Mouse (Mus musculus) liver, postnatal 0 days (tissue): ENCODE data around the gene Krt82. TPM values are rescaled to one million over a fixed set of nuclear protein-coding genes. Genes with fewer than 3 reads are reported as not detected.

ENCODE experiments used
- ATAC-seq: fragments of 200-750 bp; cut with Nextera tagmentation; 2 replicates; pipeline ENCODE4 v1.8.0; 2017; ENCODE audit warnings: mild to moderate bottlenecking, moderate library complexity
- DNase-seq: peaks from one replicate; pipeline ENCODE4 v3.0.0-alpha.2; 2016
- H3K27ac ChIP-seq: fragments of 300-500 bp; sonication (generic); 2 replicates; pipeline ENCODE4 v1.5.1; 2014; ENCODE audit warnings: antibody characterized with exemption, moderate library complexity, mild to moderate bottlenecking, low read depth
- H3K27me3 ChIP-seq: fragments of 300-500 bp; sonication (generic); 2 replicates; pipeline ENCODE4 v1.6.1; 2014; ENCODE audit warnings: low read length, control low read depth, mixed read lengths; ENCODE audit not compliant: insufficient read depth
- H3K36me3 ChIP-seq: fragments of 300-500 bp; sonication (generic); replicated peaks from 2 replicates; pipeline ENCODE4 v1.6.1; 2014; ENCODE audit warnings: mild to moderate bottlenecking, control low read depth, low read length, moderate library complexity, mixed read lengths; ENCODE audit not compliant: insufficient read depth
- H3K4me1 ChIP-seq: fragments of 300-500 bp; sonication (generic); 2 replicates; pipeline ENCODE4 v1.6.1; 2014; ENCODE audit warnings: antibody characterized with exemption, mild to moderate bottlenecking, control low read depth; ENCODE audit not compliant: insufficient read depth
- H3K4me2 ChIP-seq: fragments of 300-500 bp; sonication (generic); 2 replicates; pipeline ENCODE4 v1.6.1; 2014; ENCODE audit warnings: low read depth, mild to moderate bottlenecking, low read length, moderate library complexity, mixed read lengths
- H3K4me3 ChIP-seq: fragments of 300-500 bp; sonication (generic); 2 replicates; pipeline ENCODE4 v1.5.1; 2014; ENCODE audit warnings: low read depth, low read length
- H3K9ac ChIP-seq: fragments of 300-500 bp; sonication (generic); replicated peaks from 2 replicates; pipeline ENCODE4 v1.6.1; 2014; ENCODE audit warnings: mild to moderate bottlenecking, moderate library complexity
- H3K9me3 ChIP-seq: fragments of 300-500 bp; sonication (generic); 2 replicates; pipeline ENCODE4 v1.6.1; 2016; ENCODE audit warnings: mild to moderate bottlenecking, control low read depth, low read length, mixed read lengths
- CTCF ChIP-seq: sonication (generic); IDR thresholded peaks from 2 replicates; pipeline ENCODE4 v1.5.1; 2016; ENCODE audit warnings: antibody characterized with exemption, low read depth
- EP300 ChIP-seq: IDR thresholded peaks from 2 replicates; pipeline ENCODE4 v1.6.1; 2016; ENCODE audit warnings: antibody characterized with exemption, low read depth, mild to moderate bottlenecking
- WGBS: fragments of 180-500 bp; shearing (Covaris S2); extraction: QIAGEN DNeasy Blood & Tissue Kit; methylation state at CpG from one replicate; pipeline ENCODE4 v1.1.7; 2014; ENCODE audit not compliant: insufficient replicate concordance; 5-methylcytosine and 5-hydroxymethylcytosine counted together
- polyA plus RNA-seq: library from polyadenylated mRNA; unstranded; fragments of >200 nt; fragmentation: Nextera tagmentation; extraction: Ambion mirVana; gene quantifications from 2 replicates; pipeline ENCODE4 v1.2.1, GENCODE M21; 2015

Krt82 gene
- not detected in 2 replicates for polyA plus RNA-seq

DNA sequence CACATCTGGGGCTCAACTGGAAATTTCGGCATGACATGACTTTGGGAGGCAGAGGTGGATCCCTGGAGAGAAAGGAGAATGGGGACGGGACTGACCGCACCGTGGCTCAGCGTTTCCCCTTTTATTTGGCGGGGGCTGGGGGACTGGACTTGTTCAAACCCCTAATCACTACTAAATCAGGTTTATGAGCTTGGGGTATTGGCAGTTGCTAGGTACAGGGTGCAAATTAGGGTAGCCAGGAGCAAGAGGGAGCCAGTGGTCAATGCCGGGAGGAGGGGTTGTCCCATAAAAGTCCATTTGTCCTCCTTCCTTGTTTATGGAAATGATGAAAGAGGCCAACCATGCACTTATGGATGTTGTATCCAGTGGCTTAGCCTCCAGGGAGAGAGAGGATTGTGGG lies at the start of gene Krt82:
Gene Krt82 (minus strand): TSS at position 101 of the 400 bp plus-strand sequence.
- no peak within 1 kb of the TSS for H3K27ac ChIP-seq
- no peaks in the 10 kb centered on the region for H3K9me3 ChIP-seq
- H3K27me3 ChIP-seq: 0 out of 2 replicates have a peak, but pooled peaks cover 10% of the 10 kb centered on the region
- TF ChIP-seq CTCF: no peak
- TF ChIP-seq EP300: no peak
- no peak for DNase-seq
- H3K4me3 ChIP-seq: no peak within 1 kb of the TSS
- H3K9ac ChIP-seq: no peak within 1 kb of the TSS
- no peaks in the 10 kb centered on the region for H3K36me3 ChIP-seq
- no peaks in the 10 kb centered on the region for H3K4me1 ChIP-seq
- no peak within 1 kb of the TSS for H3K4me2 ChIP-seq
- 86% methylated on average over 7 of the region's 7 CpGs for WGBS
- ATAC-seq: no peak

DNA sequence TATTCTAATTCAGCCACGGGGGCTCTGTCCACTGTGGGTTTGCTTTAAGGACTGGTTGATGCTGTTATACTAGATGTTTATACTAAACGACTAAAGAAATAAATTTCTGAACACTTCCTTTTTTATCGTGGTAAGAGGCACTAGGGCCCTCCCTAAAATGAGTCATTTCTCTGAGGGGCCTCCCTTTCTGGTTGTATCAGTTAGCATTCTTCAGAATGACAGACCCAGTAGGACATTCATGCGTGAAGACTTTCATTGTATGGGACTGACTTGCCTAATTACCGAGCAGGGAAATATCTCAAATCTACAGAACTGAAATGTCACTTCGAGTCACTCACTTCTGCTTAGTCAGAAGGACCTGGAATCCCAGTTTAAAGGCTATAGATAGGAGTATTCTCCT lies 48.7 kb upstream of the Krt82 start:
- no peak overlapping the region for H3K27ac ChIP-seq
- no peaks in the 10 kb centered on the region; the same call in 1 of the 2 replicates for H3K9me3 ChIP-seq
- H3K27me3 ChIP-seq: no peaks in the 10 kb centered on the region
- no peaks in the 10 kb centered on the region for H3K36me3 ChIP-seq
- H3K4me2 ChIP-seq: no peak overlapping the region
- TF ChIP-seq CTCF (no peak), EP300 (no peak)
- no peak for ATAC-seq
- H3K4me1 ChIP-seq: no peaks in the 10 kb centered on the region
- no peak overlapping the region for H3K9ac ChIP-seq
- WGBS: 55% methylated on average over 6 of the region's 6 CpGs
- DNase-seq: no peak
- no peak overlapping the region for H3K4me3 ChIP-seq

DNA sequence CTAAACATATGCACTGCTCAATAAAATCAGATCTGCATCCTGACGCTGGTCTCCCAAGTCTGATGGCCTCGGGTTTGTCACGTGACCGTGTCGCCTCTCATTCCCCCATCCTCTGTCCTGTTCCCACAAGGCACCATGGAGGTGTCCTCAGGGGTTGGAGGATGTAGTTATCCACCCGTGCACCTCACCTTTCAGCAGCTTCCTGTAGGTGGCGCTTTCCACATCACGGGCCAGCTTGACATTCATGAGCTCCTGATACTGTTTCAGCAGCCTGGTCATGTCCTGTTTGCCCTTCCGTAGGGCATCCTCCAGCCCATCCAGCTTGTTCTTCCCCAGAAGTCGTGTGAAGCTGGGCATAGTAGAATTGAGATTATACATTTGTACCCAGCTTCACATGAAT lies 37.7 kb upstream of the Krt82 start:
- no peak for DNase-seq
- Histone ChIP-seq H3K27me3 (no peaks in the 10 kb centered on the region; the same call in 1 of the 2 replicates), H3K36me3 (no peaks in the 10 kb centered on the region), H3K4me3 (no peak overlapping the region), H3K27ac (no peak overlapping the region), H3K9me3 (no peaks in the 10 kb centered on the region), H3K9ac (no peak overlapping the region), H3K4me1 (no peaks in the 10 kb centered on the region), H3K4me2 (no peak overlapping the region)
- TF ChIP-seq CTCF (peak; percentile 37), EP300 (no peak)
- 66% methylated on average over 10 of the region's 10 CpGs for WGBS
- ATAC-seq: no peak

DNA sequence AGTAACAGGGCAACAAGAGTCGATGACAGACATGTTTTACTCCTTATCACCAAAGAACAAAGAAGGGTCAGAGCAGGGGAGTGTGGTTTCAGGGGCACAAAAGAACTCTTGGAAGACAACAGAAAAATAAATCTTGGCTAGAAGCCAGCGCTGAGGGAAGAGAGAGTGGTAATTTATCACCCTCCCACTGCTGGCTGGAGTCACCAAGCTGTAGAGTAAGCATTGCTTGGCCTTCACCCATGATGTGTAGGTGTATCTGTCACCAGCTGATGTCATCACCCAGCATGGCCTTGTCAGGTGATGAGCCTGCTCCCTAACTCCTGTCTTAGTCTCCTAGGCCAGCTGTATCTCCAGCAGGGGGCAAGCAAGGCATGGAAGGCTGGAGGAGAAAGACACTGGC lies 34.0 kb upstream of the Krt82 start:
- no peak for TF ChIP-seq EP300
- no peak for TF ChIP-seq CTCF
- Histone ChIP-seq H3K4me3 (no peak overlapping the region), H3K9ac (no peak overlapping the region), H3K4me2 (no peak overlapping the region), H3K4me1 (no peaks in the 10 kb centered on the region), H3K36me3 (no peaks in the 10 kb centered on the region), H3K27ac (no peak overlapping the region), H3K9me3 (no peaks in the 10 kb centered on the region), H3K27me3 (no peaks in the 10 kb centered on the region; the same call in 1 of the 2 replicates)
- WGBS: 44% methylated on average over 2 of the region's 2 CpGs
- ATAC-seq: no peak
- DNase-seq: no peak

DNA sequence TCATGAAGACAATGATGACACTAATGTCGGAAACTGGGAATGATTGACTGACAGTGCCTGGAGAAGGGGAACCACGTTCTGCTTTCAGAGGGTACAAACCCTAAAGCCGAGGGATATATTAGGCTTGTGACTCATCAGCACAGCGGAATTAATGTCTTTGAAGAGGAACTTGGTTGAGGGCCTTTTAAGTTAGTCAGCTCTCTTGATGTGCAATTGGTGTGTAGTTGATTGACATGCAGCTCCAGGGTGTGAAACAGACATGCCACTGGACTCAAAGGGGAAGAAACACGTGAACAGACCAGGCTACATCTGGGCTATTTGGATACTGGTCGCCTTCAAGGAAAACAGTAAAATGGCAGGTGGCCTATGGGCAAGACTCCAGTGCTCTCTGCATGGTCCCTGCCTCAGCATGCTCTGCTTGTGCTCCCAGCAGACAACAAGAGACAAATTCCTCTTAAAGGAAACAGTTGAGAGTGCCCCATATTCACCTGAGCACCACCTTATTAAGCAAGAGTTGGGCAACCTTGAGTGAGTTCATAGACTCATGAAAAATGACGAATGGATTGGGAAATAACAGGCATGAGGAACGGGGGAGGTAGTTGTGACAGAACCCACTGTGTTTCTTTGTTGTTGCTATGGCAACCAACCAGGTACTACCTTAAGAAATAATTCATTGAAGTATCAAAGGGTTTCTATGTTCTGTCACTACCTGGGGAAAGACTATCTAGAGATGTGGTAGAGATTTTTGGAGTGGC lies 32.9 kb upstream of the Krt82 start:
- no peaks in the 10 kb centered on the region; the same call in 1 of the 2 replicates for H3K27me3 ChIP-seq
- no peaks in the 10 kb centered on the region for H3K9me3 ChIP-seq
- ATAC-seq (no peak), DNase-seq (no peak)
- H3K4me2 ChIP-seq: no peak overlapping the region
- H3K36me3 ChIP-seq: no peaks in the 10 kb centered on the region
- H3K4me1 ChIP-seq: no peaks in the 10 kb centered on the region
- WGBS: 61% methylated on average over 8 of the region's 8 CpGs
- no peak overlapping the region for H3K9ac ChIP-seq
- H3K4me3 ChIP-seq: no peak overlapping the region
- TF ChIP-seq CTCF: no peak
- TF ChIP-seq EP300: no peak
- H3K27ac ChIP-seq: no peak overlapping the region

DNA sequence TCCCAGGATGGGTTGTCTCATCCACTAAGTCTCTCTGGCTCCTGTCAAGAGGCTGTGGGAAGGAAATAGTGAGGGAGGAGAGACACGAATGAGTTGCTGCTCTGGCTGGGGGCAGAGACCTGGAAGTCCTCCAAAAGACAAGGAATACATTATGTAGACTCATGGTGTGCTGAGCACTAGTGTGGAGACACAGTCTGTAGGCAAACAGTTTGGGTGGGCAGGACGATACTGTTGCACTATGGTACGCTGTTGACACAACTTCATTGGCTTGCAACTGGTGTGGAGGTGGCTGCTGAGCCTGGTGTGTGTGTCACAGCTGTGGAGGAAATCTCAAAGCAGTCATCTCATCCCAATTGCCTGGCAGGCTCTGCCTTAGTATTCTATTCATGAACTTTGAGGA lies 31.2 kb upstream of the Krt82 start:
- 55% methylated on average over 3 of the region's 3 CpGs for WGBS
- no peak overlapping the region for H3K4me2 ChIP-seq
- H3K27me3 ChIP-seq: no peaks in the 10 kb centered on the region; the same call in 1 of the 2 replicates
- H3K36me3 ChIP-seq: no peaks in the 10 kb centered on the region
- H3K27ac ChIP-seq: no peak overlapping the region
- no peak overlapping the region for H3K9ac ChIP-seq
- ATAC-seq (no peak), DNase-seq (no peak)
- no peak overlapping the region for H3K4me3 ChIP-seq
- H3K4me1 ChIP-seq: no peaks in the 10 kb centered on the region
- H3K9me3 ChIP-seq: no peaks in the 10 kb centered on the region
- no peak for TF ChIP-seq CTCF
- no peak for TF ChIP-seq EP300
